Mouse (Mus musculus) intestine, postnatal 0 days (tissue): ENCODE measurements at regions not wholly inside any gene's neighbourhood (a gene's known extent, or its start where the extent isn't known, plus 50 kb on each side); places are given as distances from the start of the nearest gene placed in this dataset.

Source experiments
- ATAC-seq: fragments of 200-750 bp; cut with Nextera tagmentation; 2 replicates; pipeline ENCODE4 v1.8.0; 2017; ENCODE audit warnings: mild to moderate bottlenecking, moderate TSS enrichment, moderate library complexity
- H3K27ac ChIP-seq: fragments of 300-500 bp; sonication (generic); 2 replicates; pipeline ENCODE4 v1.5.1; 2014; ENCODE audit warnings: mild to moderate bottlenecking, low read depth, low read length, moderate library complexity
- H3K27me3 ChIP-seq: fragments of 300-500 bp; sonication (generic); replicated peaks from 2 replicates; pipeline ENCODE4 v1.6.1; 2014; ENCODE audit warnings: low read length, mixed read lengths; ENCODE audit not compliant: control insufficient read depth, insufficient read depth
- H3K36me3 ChIP-seq: fragments of 300-500 bp; sonication (generic); 2 replicates; pipeline ENCODE4 v1.6.1; 2014; ENCODE audit warnings: mild to moderate bottlenecking, moderate library complexity; ENCODE audit not compliant: control insufficient read depth, insufficient read depth
- H3K4me1 ChIP-seq: fragments of 300-500 bp; sonication (generic); replicated peaks from 2 replicates; pipeline ENCODE4 v1.6.1; 2014; ENCODE audit warnings: antibody characterized with exemption, low read length, mixed read lengths; ENCODE audit not compliant: control insufficient read depth, insufficient read depth
- H3K4me2 ChIP-seq: fragments of 300-500 bp; sonication (generic); replicated peaks from 2 replicates; pipeline ENCODE4 v1.6.1; 2014; ENCODE audit warnings: low read depth, mild to moderate bottlenecking, moderate library complexity
- H3K4me3 ChIP-seq: fragments of 300-500 bp; sonication (generic); 2 replicates; pipeline ENCODE4 v1.5.1; 2014; ENCODE audit warnings: low read depth, low read length
- H3K9ac ChIP-seq: fragments of 300-500 bp; sonication (generic); 2 replicates; pipeline ENCODE4 v1.6.1; 2014; ENCODE audit warnings: mild to moderate bottlenecking, low read depth, low read length
- H3K9me3 ChIP-seq: fragments of 300-500 bp; sonication (generic); 2 replicates; pipeline ENCODE4 v1.6.1; 2016; ENCODE audit warnings: mixed run types; ENCODE audit not compliant: control insufficient read depth
- CTCF ChIP-seq: sonication (generic); IDR thresholded peaks from 2 replicates; pipeline ENCODE4 v1.5.1; 2016; ENCODE audit warnings: low read depth, mild to moderate bottlenecking, control low read depth, antibody characterized with exemption, moderate library complexity
- WGBS: fragments of 180-500 bp; shearing (Covaris S2); extraction: QIAGEN DNeasy Blood & Tissue Kit; methylation state at CpG from one replicate; pipeline ENCODE4 v1.1.7; 2014; 5-methylcytosine and 5-hydroxymethylcytosine counted together

DNA sequence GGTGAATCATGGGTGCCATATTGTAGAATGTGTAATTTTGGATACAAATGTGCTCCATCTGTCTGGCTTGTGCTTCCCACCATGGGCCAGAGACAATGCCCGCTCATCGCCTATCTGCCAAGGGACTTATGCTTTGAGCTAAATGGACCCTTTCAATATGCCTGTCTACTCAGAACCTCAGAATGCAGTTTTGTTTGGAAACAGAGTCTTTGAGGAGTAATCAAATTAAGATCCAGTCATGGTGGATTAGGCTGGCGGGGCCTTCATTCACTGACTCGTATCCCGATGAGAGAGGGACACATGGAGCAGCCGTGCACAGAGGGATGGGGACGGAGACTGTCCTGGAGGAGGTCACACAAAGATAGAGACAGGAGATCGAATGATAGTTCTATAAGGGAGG is 716.9 kb downstream of the Vrk1 start:
- Histone ChIP-seq H3K9ac (no peak overlapping the region), H3K27me3 (no peaks in the 10 kb centered on the region), H3K9me3 (no peaks in the 10 kb centered on the region), H3K4me3 (no peak overlapping the region), H3K4me2 (no peak overlapping the region), H3K36me3 (no peaks in the 10 kb centered on the region), H3K27ac (no peak overlapping the region), H3K4me1 (no peaks in the 10 kb centered on the region)
- ATAC-seq: no peak
- TF ChIP-seq CTCF: no peak
- WGBS: 88% methylated on average over 8 of the region's 8 CpGs

GRCm38 (mm10) chr12:106727486-106727885 is 717.5 kb downstream of the Vrk1 start:
- WGBS: 93% methylated on average over 3 of the region's 3 CpGs
- no peak overlapping the region for H3K9ac ChIP-seq
- ATAC-seq: no peak
- no peaks in the 10 kb centered on the region for H3K9me3 ChIP-seq
- H3K4me2 ChIP-seq: no peak overlapping the region
- no peaks in the 10 kb centered on the region for H3K27me3 ChIP-seq
- no peaks in the 10 kb centered on the region for H3K36me3 ChIP-seq
- no peak for TF ChIP-seq CTCF
- H3K27ac ChIP-seq: no peak overlapping the region
- no peaks in the 10 kb centered on the region for H3K4me1 ChIP-seq
- H3K4me3 ChIP-seq: no peak overlapping the region

- 75% methylated on average over 5 of the region's 5 CpGs for WGBS
- ATAC-seq: no peak
Measured at GRCm38 (mm10) chr12:106729686-106730085, 719.7 kb downstream of the Vrk1 start.

GRCm38 (mm10) chr12:106732108-106732857 is 722.3 kb downstream of the Vrk1 start:
- H3K36me3 ChIP-seq: no peaks in the 10 kb centered on the region
- H3K27ac ChIP-seq: no peak overlapping the region
- no peaks in the 10 kb centered on the region for H3K4me1 ChIP-seq
- H3K4me2 ChIP-seq: no peak overlapping the region
- no peaks in the 10 kb centered on the region for H3K9me3 ChIP-seq
- no peak for ATAC-seq
- no peak overlapping the region for H3K9ac ChIP-seq
- no peak for TF ChIP-seq CTCF
- no peak overlapping the region for H3K4me3 ChIP-seq
- 70% methylated on average over 16 of the region's 16 CpGs for WGBS
- H3K27me3 ChIP-seq: no peaks in the 10 kb centered on the region

More at GRCm38 (mm10) chr12:106729686-106730085, 719.7 kb downstream of the Vrk1 start:
- no peaks in the 10 kb centered on the region for H3K27me3 ChIP-seq
- no peak overlapping the region for H3K4me3 ChIP-seq
- TF ChIP-seq CTCF: no peak
- H3K4me1 ChIP-seq: no peaks in the 10 kb centered on the region
- H3K9ac ChIP-seq: no peak overlapping the region
- no peaks in the 10 kb centered on the region for H3K9me3 ChIP-seq
- H3K4me2 ChIP-seq: no peak overlapping the region
- no peaks in the 10 kb centered on the region for H3K36me3 ChIP-seq
- H3K27ac ChIP-seq: no peak overlapping the region

GRCm38 (mm10) chr12:106748765-106749164 is 738.7 kb downstream of the Vrk1 start:
- no peaks in the 10 kb centered on the region for H3K36me3 ChIP-seq
- no peak for ATAC-seq
- 90% methylated on average over 8 of the region's 8 CpGs for WGBS
- H3K4me3 ChIP-seq: no peak overlapping the region
- H3K4me2 ChIP-seq: no peak overlapping the region
- H3K27ac ChIP-seq: no peak overlapping the region
- no peaks in the 10 kb centered on the region for H3K27me3 ChIP-seq
- no peak for TF ChIP-seq CTCF
- H3K9me3 ChIP-seq: 0 out of 2 replicates have a peak, but pooled peaks cover 3% of the 10 kb centered on the region
- H3K9ac ChIP-seq: no peak overlapping the region
- no peaks in the 10 kb centered on the region for H3K4me1 ChIP-seq

DNA sequence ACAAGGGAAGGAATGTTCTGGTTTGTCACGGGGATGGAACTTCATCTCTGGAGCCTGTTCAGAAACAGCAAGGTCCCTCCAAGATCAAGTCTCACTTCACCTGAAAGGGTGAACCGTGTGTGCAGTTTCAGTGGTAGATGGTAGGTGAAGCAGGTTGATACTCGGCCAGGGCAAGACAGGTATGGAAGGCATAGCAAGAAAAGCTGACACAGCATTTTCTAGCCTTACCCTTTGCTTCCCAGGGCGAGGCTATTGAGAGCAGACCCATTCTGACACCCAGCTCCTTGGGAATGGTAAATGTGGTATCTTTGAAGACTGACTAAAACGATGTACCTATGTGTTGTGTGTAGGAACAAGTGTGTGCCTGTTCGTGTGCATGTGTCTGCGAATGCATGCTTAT is 724.9 kb upstream of the 3110018I06Rik start:
- no peak overlapping the region for H3K4me3 ChIP-seq
- WGBS: 74% methylated on average over 7 of the region's 7 CpGs
- H3K27ac ChIP-seq: no peak overlapping the region
- no peak for TF ChIP-seq CTCF
- no peaks in the 10 kb centered on the region for H3K4me1 ChIP-seq
- H3K27me3 ChIP-seq: no peaks in the 10 kb centered on the region
- H3K4me2 ChIP-seq: no peak overlapping the region
- no peak for ATAC-seq
- H3K9me3 ChIP-seq: no peaks in the 10 kb centered on the region
- H3K36me3 ChIP-seq: no peaks in the 10 kb centered on the region
- H3K9ac ChIP-seq: no peak overlapping the region
